Mouse (Mus musculus) ovary, postnatal 36 days (tissue): ENCODE data around the gene B4galt5.
A peak's percentile ranks its signal among the peaks of the same experiment; 100 is the strongest.

Source experiments
- DNase-seq: peaks from one replicate; pipeline ENCODE4 v3.0.0; 2022; ENCODE audit warnings: low spot score, mixed read lengths

The B4galt5 gene

GRCm38 (mm10) chr2:167254185-167254584 lies 94.8 kb downstream of the B4galt5 start:
- peak; percentile 56 for DNase-seq

GRCm38 (mm10) chr2:167253476-167253875 lies 95.5 kb downstream of the B4galt5 start:
- DNase-seq = no peak

DNA sequence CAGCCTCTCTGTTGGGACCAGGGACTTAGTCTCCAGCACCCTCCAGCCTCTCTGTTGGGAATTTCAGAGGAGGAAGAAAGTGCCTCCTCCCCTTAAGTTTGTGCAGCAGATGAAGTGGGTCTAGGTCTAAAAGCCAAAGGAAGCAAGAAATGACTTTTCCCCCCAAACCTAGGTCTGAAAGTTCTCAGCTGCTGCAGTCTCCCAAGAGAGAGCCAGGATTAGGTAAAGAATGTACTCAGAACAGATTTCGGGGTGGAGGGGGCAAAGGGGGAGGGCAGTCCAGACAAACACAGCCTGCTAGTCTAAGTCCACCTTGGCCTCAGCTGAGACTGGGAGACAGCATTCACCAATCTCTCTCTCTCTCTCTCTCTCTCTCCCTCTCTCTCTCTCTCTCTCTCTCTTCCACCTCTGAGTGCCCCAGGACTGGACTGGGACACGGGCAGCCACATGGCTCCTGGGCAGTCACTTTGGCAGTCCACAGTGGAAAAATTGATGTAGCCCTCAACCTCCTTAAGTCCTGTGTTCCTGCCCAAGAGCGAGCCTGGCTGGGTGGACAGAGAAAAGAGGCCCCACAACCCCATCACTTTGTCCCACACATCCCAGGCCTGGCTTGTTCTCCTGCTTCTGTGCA lies 96.8 kb downstream of the B4galt5 start:
- DNase-seq = no peak

DNA sequence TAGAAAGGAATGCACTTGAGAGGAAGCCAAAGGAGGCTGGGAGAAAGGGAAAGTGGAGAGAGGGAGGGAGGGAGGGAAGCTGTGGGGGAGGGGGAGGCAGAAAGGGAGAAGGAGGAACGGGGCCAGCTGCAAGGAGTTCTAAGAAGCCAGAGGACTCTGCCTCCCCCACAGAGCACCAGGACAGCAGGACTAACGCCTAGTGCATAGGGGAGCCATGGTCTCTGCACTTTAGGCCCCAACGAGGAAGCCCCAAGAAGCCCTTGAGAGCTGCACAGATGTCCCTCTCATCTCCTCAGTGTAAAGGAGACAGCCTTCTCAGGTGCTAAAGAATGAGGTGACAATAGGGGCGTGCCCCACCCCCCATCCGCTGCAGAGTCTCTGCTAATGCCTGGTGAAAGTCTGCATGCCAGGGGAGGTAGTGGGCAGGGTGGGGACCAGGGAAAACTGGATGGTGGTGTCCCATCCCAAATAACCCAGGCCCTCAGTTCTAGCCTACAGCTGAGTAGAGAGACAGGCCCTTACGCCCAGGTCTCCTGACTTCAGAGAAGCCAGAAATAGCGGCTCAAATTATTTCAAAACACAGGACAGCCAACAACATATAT lies 98.1 kb downstream of the B4galt5 start:
- peak; percentile 55 for DNase-seq

DNA sequence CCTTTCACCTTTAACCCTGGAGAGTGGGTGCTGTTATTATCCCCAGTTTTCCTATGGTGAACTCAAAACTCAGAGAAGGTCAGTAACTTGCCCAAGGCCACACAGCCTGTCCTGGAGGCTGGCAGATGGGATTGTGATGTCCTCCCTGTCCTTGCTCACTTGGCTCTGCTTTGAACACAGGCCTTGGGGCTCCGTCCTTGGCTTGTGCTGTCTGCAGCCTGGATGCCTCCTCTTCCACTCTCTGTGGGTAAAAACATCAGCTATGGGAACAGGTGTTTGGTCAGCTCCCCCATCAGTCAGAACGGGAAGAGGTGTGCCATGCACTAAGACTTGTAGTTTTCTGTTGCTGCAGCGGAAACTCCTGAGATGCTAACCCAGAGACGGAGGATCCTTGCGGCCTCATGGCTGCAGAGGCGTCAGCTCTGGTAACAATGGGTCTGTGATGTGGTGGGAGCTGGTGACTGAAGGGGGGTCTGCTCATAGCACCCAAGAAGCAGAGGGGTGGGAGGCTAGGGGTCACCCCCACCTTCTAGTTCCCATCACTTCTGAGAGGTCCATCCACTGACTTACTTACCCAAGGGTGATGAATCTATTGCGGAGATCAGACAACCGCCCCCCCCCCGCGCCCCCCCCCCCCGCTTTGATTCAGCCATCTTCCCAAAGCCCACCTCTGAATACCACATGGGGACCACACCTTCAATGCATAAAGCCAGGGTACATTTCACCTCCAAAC lies 98.8 kb downstream of the B4galt5 start:
- peak; percentile 67 for DNase-seq

DNA sequence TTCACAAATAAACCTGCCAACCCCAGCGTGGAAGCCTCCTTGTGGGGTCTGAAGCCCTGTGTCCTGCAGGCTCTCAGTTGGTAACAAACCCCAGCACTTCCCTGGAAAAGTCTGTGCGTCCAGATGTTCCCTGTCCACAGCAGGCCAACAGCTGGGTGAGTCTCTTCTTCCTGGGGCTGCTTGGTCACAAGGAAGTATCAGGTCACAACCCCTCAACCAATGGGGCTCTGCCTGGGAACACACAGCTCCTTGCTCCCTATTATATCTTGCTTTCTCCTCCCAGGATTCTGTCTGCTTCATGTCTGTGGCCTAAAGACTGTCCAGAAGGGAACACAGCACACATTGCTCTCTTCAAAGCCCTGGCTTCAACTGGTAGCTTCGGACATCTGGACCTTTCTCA lies 99.4 kb downstream of the B4galt5 start:
- DNase-seq = no peak
